Mouse (Mus musculus) retina, postnatal 7 days (tissue): ENCODE data around the gene Syt16.

Source experiments
- DNase-seq: peaks from one replicate; pipeline ENCODE4 v3.0.0-alpha.2; 2012; ENCODE audit warnings: low read depth, low spot score

Syt16 gene

DNA sequence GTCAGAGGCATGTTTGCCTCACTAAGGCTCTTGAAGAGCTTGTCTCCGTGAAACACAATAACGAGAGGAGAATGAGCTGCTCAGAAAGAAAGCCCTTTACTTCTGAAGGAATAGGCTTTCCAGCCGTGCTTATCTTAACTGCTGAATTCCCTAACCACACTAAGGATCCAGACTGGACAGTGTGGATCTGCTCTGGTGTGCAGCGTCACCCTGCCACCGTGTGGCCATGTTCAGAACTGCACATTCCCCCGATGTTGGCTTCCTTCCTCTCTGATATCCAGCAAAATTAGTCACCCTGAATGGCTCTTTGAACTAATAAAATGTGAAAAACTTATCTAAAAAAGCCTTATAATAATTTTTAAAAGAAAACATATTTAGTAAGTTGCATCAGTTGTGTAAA lies 16.3 kb downstream of the Syt16 start:
- DNase-seq = no peak

DNA sequence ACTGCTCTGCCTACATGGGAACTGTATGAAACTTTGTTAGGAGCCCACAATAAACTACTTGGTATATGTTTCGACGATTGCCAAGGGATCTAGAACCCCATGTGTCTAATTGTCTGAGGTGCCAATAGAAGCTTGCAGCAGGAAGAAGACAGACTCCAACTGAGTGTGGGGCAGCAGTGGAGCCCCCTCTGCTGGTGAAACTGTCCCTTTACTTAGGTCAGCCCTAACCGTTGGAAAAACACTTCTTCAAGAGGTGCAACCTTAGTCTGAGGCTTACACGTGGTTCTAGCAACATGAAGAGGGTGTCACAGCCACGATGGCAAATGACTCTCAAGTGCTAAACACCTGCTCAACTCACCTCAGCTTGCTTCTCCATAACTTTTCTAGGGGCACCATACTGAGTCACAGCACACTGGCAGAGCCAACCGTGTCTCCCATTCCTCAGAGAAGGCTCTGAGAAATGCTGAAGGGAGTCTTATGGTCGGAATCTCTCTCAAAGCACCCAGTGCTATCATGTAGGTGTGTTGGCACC lies 17.3 kb downstream of the Syt16 start:
- no peak for DNase-seq

DNA sequence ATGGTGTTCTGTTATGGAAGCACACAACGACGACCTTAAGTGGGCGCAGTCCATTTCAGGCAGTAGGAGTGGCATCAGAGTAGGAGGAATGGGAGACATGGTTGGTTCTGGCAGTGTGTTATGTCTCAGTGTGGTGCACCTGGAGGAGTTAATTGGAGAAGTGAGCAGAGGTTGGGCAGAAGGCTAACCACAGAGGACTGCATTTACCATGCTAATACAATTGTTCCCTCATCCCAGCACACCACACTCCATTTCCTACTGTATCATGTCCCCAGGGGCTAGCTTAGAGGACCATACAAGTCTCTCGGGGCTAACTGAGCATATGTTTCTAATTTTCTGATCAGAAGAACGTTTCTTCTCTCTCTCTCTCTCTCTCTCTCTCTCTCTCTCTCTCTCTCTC lies 18.0 kb downstream of the Syt16 start:
- no peak for DNase-seq

DNA sequence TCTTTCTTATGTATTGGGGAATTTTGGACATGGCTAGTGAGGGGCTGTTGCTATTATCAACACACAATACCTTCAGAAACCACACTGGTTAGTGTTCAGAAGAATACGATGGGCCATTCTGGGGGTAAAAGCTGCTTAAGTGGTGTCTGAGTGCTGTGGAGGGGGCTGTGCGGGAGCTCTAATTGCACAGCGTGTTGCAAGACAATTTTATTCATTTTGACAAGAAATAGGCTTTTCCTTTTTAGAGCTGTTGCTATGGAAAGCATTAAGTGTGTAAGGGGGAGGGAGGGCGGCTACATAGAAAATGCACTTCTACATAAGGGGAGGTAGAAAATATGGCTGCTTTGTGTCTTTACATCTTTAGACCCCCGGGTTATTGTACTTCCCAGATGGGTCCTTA lies 25.8 kb downstream of the Syt16 start:
- no peak for DNase-seq

DNA sequence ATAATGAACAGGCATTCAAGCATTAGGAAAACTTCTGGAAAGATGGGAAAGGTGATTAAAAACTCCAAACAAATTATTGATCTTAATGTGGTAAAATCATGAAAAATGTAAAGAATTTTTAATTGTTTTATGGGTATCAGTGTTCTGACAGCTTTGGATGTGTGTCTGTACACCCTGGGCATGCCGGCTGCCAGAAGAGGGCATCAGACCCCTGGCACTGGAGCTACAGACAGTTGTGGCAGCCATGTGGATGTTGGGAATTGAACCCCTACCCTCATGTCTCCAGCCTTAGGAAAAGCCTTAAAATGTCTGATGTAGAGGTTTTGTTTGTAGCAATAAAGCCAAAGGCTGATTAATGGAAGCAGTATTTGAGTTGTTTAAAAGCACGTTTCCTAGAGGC lies 27.5 kb downstream of the Syt16 start:
- DNase-seq = no peak

DNA sequence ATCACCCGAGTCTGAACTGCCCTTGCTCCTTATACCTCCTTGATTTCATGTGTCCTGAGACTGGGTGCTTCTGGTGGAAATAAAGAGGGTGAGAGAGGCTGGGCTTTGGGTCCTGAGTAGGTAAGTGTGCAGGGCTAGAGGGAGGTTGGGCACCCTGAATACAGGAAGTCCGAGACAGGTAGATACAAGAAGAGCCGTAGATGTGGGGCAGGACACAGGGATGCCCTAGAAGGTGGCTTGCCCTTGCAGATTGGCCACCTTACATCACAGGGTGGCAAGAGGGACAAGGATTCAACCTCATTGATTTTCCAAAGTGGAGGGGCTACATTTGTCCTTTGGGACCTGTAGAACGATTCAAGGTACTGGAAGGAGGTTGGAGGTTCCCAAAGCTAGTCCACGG lies 45.8 kb downstream of the Syt16 start:
- DNase-seq = no peak

DNA sequence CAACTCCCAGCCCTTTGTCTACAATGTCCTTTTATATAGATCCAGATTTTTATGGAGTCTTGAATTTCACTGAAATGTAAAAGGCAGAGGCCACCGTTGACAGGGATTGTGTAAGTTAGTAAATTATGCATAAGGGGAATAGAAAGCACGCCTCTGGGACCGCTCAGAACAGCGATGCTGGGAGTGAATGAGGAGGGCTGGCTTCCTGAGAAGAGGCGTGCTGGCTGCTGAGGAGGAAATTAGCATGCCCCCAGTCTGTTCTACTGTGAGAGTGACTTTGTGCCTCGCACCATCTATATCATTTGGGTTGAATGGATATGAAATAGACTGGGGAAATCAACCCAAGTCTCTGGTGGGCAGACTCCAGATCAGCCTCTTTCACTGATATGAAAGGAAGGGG lies 46.3 kb downstream of the Syt16 start:
- no peak for DNase-seq

DNA sequence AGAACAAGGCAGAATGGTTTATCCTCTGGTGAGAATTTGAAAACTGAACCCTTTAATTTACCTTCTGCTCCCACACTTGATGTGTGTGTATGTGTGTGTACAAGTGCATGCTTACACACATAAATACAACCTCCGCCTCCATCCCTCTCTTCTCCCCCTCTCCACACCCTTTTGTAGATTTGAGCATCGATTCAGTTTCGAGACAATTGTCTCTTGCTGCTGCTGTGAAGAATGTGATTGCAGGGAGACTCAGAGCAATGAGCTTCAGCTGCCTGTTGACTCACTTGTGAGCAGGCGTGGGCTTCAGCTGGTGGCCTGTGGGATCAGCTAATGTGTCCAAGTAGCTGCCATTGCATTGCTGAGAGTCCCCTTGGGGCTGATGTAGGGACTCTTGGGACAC lies 46.8 kb downstream of the Syt16 start:
- no peak for DNase-seq

DNA sequence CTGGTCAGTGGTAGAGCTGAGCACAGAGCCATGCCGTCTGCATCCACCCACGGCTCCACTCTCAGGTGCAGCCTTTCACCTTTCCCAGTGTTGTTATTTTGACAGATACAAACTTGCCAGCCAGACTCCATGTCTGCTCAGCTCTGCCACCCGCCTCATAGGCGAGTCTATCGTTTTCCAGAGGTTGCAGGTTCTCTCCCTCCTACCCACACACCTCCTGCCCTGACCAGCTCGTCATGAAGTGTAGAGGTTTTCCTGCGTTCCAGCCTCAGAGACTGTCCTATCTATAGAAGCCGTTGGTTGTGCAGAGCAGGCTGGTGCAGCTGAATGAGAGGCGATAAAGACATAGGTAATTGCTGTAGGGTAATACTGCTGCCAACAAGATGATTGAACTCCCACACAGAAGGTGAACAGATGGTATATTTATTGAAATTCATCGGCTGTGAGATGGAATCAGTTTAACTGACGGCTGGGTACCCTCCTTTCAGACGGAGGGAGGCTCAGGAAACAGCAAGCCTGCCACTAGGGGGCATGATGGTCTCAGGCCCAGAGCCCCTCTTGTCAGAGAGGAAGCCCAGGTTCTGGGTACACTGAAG lies 58.0 kb downstream of the Syt16 start:
- DNase-seq = peak; percentile 37

DNA sequence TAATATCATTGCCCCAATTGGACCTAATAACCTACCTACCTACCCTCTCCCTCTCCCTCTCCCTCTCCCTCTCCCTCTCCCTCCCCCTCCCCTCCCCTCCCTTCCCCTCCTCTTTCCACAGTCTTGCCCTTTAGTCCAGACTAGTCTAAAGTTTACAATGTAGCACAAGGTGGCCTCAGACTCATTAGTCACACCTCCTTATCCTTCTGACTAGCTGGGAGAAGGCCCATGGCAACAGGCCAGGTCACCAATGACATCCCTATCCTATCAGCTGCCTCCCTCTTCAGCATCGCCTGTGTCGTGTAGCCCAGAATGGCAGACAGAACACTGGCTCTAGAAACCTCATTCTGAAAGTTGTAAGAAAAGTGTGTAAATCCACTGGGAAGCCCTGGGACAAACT lies 58.7 kb downstream of the Syt16 start:
- no peak for DNase-seq

DNA sequence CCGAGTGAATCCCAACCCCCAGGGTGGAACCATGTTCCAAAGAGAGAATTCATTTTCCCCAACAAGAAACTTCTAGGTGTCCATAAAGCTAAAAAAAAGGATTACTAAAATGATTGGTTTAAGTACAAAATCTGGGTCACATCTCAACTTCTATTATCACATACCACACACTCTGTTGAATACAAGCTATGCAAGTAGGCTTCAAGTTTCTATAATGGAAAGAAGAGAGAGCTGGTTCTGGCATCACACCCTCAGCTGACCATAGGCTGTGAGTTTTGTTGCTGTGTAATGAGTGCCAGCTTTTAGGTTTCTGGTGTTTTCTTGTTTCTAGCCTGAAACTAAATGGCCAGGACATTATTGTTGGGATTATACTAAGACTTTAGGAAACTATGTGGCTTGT lies 65.1 kb downstream of the Syt16 start:
- no peak for DNase-seq

DNA sequence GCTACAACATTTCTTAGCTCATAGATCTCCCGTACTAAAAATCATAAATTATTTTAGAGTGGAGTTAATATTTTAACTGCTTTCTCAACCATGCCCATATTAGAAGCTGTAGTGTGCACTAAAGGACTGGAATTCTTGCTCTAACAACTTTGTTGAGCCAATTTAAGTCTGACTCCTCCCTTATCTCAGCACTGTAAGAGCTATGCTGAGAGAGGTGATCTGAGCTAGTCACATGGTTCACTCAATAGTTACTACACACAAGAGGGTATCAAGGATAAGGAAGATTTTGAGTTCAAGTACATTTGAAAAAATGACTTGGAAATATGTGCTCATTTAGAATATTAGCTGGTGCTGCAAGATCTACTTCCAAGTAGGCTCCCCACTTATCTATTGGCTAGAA lies 71.5 kb downstream of the Syt16 start:
- DNase-seq = no peak

DNA sequence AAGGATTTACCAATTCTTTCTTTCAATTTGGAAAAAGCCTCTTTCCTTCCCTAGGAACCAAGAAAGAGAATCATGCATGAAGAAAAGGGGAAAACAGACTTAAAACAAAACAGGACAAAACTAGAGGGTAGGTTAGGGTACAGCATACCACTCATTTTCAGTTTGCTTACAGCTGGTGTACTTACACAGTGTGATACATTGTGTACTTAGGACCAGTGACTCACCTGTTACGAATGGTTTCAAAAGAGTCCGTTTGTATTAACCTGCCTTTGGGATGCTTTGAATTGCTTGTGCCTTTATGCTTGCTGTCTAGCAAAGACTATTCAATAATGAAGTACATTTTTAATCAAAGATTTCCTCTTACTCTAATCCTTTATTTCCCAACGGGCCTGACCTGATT lies 78.1 kb downstream of the Syt16 start:
- DNase-seq = no peak

DNA sequence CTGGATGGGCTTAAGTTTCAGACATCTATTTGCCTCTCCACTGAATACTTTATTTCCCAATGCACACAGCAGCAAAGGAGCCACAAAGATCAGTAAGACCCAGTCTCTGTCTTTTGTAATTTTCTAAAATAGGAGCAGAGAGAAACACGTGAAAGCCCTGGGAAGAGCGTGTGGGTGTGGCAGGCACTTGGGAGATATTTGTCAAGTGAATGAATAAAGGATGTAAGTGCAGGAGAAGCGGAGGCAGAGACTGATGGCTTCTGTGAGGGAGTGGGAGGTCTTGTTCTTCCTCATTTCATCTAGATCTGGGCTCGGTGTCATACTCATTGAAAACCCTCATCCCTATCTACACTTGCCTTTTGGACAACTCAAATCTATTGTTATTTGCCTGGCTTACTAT lies 78.6 kb downstream of the Syt16 start:
- no peak for DNase-seq

DNA sequence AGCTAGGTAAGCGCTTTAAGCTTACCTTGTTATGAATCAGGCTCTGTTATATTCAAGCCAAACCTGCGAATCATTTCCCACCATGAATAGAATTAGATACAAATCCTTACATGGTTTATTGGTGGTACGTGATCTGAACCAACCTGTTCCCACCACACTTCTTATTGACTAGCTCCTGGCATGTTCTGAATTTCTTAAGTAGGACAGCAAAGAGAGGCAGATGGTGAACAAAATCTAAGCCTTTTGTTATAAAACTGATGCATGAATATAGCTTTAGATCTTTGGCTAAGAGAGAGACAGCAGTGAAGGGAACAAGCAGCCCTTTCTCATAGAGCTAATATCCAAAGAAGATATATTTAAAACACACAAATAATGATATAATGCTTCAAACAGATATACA lies 83.7 kb downstream of the Syt16 start:
- DNase-seq = no peak

DNA sequence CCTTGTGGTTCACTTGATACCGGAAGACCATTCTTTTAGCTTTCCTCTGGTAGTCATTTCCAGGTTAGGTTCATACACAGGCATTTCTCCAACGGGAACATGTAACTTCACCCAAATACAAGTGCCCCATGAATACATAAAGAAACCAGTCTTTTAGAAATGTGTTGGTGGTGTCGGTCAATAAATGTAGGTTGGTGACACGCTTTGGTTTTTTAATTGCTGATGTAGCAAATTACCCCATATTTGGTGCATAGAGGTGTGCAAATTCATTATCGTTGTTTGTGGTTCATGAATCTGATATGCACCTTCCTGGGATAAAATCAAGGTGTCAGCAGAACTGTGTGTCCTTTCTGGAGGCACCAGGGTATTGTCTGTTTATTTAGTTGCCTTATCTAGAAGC lies 86.9 kb downstream of the Syt16 start:
- no peak for DNase-seq

DNA sequence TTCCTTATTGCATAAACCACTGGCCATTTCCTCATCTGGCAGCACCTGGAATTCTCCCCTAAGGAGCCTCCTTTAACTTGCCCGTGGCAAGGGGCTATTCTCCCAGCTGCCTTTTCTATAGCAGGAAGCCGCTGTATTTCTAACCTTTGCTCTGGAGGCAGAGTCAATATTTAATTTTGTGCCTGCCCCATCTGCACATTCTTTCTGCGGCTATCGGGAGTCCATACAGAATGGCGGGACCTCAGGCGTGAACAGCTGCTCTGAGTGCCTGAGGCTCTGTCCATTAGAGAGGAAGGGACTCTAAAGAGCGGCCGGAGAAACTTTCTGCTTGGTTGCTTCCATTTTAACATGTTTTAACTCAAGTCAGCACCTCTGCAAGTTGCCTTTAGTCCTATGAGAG lies 89.6 kb downstream of the Syt16 start:
- no peak for DNase-seq

DNA sequence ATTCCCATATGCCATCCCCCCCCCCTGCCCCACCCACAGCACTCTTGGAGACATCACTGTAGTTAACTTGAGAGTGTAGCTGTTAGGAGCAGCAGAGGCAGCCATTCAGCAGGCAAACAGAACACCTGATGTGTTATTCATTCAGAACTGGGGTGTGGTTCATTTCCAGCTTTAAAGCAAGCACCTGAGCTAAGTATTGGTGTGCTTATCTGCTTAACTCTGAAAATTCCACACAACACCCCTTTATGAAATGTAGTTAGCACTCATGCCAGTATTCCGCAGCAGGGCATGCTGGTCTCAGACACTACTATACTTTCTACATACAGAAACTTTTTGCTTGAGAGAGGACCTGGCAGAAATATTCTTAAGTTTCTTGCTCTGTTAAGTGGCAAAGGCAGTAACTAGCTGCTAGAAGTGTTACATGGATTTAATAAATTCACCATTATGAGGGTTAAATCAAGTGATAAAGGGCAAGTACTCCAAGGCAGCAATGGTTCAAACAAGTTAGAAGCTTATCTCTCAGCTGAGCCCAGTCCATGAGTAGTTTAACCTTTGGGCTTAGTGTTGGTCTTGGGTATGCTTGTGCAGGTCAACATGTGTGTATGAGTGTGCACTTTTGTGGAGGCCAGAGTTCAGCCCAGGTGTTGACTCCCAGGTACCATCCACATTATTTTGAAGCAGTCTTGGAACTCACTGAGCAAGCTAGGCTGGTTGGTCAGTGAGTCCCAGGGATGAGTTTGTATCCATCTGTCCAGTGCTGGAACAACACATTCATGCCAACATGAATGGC lies 92.1 kb downstream of the Syt16 start:
- no peak for DNase-seq

DNA sequence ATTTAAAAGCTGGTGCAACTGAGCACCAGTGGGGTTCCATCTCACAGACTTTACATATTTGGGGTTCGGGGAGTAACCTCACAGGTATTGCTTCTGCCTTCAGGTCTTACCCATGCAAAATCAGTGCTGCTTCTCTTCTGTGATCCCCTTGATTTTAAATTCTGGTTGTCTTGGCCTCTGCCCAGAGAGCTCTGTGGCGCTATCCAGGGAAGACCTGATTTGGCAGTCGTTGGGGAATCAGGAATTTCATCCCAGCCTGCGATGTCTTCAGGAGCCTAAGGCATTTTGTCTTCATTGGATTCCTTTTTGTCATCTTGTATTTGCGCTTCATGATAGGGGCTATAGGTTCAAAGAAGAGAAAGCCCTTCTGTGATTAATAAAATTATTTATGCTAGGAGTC lies 95.1 kb downstream of the Syt16 start:
- no peak for DNase-seq

DNA sequence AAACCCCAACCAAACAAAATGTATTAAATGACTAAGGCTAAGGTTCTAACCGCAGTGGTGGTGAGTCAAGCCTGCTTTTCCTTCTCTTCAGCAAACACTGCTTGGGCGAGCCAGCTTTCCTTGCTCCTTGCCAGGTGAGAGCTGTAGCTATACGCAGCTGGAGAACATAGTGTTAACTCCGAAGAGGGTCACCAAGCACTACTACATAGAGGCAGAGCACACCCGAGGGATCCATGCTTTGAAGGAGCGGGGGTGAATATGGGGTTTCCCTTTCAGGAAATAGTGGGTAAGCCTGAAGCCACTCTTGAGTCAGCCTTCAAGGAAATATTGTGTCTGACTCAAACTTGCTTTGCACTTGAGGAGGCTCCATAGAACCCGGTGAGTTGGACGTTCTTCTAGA lies 95.6 kb downstream of the Syt16 start:
- no peak for DNase-seq

DNA sequence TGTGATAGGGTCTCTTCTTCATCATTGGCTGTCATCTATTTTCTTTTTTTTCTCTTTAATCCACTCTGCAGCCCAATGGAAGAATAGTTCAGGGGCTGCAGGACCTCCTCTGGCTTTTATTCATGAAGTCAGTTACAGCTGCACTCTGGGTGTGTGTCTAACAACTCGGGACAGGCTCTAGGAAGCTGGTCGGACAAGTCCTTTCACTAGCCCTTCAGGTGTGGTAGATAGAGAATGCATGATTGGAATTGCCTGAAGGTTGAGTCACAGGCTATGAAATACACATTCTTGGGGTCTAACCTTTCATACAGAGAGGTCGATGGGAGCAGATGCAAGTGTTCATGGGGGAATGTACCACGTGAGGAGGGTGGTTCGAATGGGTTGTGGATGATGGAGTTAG lies 97.2 kb downstream of the Syt16 start:
- DNase-seq = no peak

DNA sequence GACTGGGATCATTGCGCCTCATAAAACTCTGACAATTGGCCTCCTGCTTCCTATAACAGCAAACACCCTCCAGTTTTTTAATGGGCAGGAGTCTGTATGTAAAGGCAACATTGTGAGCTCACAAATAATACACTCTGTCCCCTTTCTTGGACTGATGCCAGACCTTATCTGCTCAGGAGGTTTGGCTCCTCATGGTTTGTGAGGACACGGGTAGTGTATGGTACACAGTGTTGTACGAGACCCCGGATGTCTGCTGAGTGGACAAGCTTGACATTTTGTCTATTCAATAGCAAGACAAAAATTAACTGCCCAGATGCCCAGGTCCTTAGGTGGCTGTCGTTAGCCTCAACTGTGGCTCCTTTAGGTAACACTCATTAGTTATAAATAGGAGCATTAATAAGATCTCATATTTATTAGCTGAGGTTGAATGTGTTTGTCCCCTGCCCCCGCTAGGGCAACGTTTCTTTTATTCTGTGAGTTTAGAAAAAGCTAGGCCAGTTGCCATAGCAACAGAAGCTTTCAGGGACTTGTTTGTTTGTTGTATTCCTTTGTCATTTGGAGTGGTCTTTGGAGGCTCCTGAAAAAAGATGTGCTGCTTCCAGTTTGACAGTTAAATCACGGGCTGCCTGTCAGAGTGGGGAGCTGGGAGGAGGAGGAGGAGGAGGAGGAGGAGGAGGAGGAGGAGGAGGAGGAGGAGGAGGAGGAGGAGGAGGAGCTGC lies 101.3 kb downstream of the Syt16 start:
- no peak for DNase-seq
